Mouse (Mus musculus) cerebellum, adult 8-10 months (tissue): ENCODE data around the gene Chmp1a.
"Not testable (repeated sequence)": the region's sequence is repeated elsewhere in the genome, so short reads cannot be mapped to it uniquely, and the experiment has no call there.

Source experiments
- DNase-seq: peaks from one replicate; pipeline ENCODE4 v3.0.0; 2022

The Chmp1a gene

DNA sequence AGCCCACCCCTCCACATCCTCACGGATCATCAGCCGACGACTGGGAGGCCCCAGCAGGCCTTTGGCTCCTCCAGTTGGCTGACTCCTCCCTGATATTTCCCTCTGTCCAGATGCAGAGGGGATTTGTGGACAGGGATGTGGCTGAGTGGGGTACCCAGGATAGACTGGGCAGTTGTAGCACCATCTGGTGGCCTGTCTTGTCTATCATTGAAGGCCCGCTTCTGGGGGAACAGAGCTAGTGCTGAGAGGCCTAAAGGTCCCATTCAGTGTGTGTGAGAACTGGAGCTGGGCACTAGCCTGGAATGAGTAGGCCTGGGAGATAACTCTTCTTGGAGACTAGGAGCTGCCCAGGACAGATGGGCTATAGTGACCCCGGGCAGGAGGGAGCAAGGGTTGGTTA lies 19.2 kb upstream of the Chmp1a start:
- DNase-seq: no peak

DNA sequence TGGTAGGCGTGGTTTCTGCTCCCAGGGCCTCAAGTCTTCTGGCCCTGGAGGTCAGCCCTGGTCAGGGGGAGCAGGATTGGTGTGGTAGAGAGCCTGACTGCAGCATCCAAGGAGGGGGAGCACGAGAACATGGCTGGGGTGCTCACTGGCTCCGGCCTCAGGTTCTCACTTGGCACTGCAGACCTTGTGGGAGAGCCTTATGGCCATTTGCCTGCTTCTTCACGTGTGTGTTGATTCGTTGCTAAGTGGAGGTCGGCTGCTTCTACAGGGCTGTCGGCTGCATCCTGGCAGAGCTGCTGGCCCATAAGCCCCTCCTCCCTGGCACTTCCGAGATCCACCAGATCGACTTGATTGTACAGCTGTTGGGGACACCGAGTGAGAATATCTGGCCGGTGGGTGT lies 17.8 kb upstream of the Chmp1a start:
- not testable (repeated sequence) for DNase-seq

DNA sequence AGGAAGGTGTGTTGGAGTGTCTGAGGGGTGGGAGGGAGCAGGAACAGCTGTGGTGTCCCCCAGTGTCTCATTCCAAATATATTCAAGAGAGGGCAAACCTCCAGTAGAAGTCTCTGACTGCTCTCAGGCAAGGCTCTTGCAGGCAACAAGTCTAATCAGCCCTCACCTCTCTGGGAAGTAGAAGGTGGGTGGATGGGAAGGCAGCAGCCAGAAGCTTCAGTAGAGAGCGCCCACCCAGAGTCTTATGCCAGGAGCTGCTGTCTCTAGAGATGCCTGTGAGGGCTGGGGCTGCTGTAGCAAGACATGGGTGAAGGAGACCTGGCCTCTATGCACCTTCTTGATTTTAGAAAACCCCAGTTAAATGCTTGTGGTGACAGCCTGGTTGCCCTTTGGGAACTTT lies 15.9 kb upstream of the Chmp1a start:
- DNase-seq: no peak

DNA sequence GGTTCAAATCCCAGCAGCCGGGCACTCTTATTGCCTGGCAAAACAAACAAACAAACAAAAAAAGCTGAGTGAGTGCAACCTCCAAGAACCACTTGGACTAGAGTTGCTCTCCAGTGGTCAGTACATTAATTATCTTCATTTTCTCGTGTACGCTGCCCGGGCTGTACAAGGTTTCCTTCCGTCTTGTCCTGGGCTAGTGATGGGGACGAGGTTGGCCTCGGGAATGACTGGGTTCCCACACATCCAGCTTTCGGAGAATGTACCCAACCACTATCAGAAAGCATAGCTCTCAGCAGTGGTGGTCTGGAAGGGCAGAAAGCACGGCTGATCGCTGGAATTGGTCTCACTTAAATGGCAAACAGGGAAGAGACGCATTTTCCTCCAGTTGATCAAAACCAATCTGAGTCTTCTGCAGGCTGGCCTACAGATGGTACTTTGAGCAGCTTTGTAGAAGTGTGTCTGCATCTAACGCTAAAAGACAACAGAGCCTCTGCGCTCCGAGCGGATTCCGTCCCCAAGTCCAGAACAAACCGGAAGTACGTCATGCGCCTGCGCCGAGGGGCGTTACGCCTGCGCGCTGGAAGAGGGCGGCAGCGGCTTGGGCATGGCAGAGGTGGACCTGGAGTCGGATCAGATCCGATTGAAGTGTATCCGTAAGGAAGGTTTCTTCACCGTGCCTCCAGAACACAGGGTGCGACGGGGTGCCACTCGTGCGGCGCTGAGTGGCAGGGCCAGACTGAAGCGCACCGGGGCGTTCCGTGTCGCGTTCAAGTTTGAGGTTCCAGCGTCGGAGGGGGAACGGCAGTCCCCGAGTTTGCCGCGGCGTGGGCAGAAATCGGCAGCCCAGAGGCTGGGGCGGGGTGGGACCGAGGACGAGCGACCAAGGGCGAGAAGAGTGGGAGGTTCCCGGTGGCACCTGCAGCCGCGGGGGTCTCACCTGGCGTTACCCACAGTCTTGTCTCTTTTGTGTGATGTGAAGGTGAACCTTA lies 12.0 kb upstream of the Chmp1a start, which contains the start of gene Cdk10:
Gene Cdk10, plus strand, starts transcription at position 565 of the 989 bp plus-strand sequence.
- peak; percentile 90 for DNase-seq

DNA sequence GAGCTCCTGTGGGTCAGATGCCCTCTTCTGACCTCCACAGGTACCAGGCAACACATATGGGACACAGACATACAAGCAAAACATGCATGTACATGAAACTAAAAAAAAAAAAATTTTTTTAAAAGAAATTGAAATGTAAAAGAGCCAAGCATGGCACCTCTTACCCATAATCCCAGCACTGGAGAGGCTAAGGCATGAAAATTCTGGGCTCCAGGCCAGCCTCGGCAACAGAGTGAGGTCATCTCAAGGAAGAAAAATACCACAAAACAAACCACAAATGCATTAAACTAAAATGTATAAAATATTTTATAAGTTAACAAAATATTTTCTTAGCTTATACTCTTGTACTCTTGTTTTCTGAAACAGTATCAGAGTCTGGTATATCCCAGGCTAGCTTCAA lies 8.4 kb upstream of the Chmp1a start:
- no peak for DNase-seq

DNA sequence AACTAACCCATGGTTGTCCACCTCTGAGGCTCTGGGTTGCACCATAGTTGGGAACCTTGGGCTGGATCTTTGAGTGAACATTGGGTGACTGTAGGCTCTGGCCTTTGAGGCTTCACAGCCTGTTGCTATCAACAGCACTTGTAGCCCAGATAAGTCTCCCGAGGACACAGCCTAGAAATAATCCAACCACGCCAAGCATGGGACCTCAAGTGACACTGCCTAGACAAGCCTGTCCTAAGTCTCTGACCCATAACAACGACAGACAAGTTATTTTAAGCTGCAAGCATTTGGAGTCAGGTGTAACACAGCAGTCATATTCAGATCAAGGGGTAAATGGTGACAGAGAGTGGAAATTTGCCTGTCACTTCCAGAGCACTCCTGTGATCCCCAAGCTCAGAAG lies 2.9 kb upstream of the Chmp1a start:
- DNase-seq: no peak

DNA sequence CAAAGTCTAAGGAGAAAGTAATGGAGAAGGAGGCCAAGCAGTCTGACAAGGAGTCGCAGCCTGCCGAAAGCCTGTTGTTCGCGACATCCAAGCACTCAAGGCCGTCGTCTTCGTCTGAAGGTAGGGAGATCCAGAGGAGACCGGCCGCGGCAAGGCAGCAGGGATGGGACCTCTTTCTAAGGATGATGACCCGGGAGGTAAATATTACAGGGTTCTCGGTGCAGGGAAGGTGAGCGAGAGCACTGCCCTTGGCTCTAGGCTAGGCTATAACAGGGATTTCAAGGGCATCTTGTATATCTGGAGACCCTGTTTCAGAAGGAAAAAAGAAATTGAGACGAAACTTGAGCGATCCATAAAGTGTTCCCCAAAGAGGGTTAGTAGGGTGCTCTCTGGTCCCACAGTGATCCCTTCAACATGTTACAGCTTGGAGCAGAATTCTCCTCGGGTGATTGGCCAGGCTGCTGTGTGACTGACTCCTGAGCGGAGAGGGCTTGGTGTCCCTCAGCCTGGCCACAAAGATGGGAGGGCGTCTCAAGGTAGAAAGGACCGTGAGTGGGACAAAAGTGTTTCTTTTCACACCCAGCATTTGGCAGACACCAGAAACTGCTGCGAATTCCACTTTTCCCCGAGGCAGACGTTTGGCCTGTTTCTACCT lies 682 bp upstream of the Chmp1a start:
- DNase-seq: no peak

DNA sequence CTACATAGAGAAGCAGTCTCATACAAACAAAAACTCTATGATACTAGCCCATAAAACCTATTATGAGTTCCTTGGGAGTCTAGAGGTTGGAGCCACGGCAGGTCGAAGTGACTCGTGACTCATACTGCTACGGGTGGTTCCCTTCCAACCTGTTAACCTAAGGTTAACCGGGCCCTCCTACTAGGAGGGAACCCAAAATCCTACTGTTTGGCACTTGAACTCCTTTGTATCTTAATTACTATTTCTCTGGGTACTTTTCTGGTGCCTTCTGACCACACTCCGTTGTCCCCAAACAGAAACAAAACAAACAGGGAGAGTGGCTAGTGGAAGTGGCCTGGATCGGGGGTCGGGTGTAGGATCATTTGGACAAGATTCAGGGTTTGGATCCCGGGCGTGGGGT lies 687 bp downstream of the Chmp1a start:
- no peak for DNase-seq

DNA sequence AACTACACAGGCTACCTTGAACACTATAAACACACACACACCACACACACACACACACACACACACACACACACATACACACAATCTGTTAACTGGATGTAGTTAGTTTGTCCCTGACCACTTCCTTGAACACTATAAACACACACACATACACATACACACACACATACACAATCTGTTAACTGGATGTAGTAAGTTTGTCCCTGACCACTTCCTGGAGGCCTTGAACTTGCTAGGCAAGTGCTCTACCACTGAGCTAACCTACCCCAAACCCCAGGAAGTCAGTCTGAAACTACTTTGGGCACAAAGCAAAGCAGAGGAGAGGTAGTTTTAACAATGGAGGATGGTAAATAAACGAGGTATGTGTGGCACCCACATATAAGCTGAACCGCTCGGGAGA lies 9.0 kb downstream of the Chmp1a start:
- no peak for DNase-seq

DNA sequence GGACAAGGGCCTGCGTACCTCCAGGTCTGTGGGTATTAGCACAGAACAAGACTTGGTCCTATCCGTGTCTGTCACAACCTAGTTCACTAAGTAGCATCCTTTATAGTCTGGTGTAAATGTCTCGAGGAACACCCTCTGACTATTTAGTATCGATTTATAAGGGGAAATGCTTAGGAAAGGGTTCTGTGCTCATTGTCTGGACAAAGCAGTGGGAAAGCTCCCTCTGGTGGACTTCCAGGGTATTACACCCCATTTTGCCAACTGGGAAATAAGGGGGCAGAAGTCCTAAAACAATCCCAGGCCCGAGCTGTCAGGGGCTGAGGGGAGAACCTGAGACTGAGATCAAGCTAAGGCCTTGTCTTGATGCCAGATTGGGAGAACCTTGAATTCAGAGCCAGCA lies 10.3 kb downstream of the Chmp1a start:
- peak; percentile 68 for DNase-seq

DNA sequence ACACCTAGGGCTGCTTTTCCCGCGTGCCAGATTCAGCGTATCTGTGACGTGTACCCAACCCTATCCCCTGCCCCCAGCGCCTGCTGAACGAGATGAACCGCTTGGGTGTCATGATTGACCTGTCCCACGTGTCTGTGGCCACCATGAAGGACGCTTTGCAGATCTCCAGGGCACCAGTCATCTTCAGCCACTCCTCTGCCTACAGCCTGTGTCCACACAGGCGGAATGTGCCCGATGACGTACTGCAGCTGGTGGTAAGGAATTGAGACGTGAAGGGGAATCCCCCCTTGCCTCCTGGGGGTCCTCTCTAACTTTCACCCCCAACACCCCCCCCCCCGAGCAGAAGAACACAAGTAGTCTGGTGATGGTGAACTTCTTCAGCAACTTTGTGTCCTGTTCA lies 12.7 kb downstream of the Chmp1a start:
- no peak for DNase-seq

DNA sequence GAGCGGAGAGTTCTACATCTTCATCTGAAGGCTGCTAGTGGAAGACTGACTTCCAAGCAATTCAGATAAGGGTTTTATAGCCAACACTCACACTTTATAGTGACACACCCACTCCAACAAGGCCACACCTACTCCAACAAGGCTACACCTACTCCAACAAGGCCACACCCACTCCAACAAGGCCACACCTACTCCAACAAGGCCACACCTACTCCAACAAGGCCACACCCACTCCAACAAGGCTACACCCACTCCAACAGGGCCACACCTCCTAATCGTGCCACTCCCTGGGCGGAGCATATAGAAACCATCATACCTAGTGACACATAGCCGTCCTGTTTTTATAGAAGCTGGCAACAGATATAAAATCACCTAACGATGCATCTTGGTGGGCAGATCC lies 15.5 kb downstream of the Chmp1a start:
- DNase-seq: not testable (repeated sequence)

DNA sequence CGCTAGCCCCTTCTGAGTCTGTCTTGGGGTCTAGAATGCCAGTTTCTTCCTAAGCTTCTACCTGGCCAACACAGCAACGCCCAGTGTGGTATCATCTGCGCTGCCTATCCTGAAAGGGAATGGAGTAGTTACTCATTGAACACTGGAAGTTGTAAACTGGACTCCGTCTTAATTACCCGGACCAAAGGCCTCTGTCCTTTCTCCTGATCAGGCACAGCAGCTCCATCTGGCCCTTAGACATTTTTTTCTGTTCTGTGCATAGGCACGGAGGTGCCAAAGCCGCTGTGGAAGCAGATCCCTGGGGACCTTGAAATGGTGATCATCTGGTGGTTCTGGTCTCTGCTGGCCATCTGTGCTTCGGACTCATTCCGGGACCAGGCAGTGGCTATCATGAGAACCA lies 18.8 kb downstream of the Chmp1a start:
- no peak for DNase-seq

DNA sequence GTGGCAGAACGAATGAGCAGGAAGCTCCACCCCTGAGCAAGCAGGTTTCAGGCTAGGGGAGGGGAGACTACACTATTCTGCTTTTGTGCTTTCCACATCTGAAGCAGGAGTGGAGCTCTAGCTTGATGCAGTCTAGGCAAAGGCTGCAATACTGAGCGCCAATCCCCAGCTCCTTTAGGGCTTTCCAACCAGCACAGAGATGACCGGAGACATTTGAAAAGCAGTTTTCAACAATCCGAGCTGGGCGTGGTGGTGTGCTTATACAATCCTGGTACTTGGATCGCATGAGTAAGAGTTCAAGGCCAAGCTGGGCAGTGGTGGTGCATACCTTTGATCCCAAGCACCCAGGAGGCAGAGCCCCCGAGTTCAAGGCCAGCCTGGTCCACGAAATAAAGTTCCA lies 20.7 kb downstream of the Chmp1a start:
- DNase-seq: no peak

DNA sequence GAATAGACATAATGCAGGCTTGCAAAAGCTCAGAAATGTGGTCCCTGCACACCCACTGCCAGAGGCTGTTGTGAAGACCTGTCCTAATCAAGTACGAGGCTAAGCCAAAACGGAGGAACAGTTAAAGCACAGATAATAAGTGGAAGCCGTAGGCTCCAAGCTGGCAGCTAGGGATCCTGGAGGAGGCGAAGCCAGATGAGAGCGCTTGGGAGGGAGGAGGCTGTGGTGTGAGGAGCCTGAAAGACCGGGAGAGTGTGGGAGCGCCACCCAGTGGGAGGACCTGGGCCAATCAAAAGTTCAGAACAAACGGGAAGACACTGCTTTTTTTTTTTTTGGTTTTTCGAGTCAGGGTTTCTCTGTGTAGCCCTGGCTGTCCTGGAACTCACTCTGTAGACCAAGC lies 21.9 kb downstream of the Chmp1a start:
- DNase-seq: peak; percentile 37

DNA sequence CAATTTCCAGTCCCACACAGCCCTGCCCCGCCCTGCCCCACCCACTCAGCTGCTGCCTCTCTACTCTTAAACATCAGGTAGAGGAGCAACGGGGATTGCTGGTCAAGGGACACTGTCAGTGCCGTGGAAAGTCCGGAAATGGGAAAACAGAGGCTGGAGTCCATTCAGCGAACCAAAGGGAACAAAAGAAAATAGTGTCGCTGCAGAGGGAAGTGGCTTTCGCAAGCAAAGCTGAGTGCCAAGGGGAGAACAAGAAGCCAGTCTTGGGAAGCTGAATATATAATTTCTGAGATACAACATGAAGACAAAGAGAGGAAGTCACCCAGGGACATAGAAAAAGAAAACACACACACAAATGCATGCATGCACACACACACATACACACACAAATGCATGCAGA lies 23.7 kb downstream of the Chmp1a start:
- no peak for DNase-seq

DNA sequence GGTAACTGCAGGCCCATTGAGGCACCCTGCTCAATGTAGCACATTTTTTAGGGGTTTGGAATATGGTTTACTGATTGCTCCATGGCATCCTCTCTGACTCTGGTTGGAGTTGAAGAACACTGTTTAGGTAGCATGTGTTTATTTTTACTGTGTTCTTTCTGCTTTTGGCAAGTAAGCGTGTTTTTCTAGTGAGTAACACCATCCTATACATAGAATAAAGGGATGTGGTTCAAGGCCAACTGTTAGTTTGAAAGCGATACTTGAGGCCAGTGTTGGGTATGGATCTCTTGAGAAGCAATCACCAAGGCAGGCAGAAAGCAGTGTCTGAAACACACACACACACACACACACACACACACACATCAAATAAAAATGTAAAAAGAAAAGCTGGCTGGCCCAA lies 24.6 kb downstream of the Chmp1a start:
- no peak for DNase-seq

DNA sequence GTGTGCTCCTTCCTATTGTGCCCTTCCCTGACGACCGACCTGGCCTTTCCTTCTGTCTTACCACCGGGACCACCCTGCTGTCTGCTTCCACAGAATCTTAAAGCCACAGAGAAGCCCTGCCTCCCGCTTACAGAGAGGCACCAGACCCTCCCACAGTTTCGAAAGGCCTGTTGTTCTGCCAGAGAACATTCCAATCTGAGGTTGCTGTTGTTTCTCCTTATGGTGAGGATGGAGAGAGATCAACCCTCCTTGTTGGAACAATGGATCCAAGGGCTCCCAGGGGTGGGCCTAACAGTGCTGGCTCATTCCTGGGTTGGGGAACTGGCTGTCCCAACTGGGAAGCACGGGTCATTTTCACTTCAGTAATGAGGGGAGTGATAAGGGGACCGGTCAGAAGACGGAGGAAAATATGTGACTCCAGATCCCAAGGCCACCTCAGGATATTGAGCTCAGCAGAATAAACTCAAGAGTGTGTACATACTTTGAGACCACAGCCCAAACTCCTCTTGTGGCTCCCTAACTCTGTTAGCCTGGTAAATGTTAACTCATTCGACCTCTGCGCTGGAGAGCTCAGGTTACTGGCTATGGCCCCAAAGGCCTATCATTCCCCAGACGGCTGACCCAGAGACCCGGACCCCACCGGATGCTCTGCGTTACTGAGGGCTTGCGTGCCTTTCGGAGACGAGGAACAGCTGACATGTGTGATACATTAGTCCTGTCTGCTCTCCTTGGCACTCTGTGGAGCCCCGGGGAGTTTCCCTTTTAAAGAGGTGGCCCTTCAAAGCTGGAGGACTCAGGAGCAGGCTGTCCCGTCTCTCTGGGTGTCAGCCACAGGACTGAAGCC lies 26.8 kb downstream of the Chmp1a start, which contains the start of gene Dpep1:
Gene Dpep1, plus strand, starts transcription at position 677 of the 844 bp plus-strand sequence.
- DNase-seq: no peak

DNA sequence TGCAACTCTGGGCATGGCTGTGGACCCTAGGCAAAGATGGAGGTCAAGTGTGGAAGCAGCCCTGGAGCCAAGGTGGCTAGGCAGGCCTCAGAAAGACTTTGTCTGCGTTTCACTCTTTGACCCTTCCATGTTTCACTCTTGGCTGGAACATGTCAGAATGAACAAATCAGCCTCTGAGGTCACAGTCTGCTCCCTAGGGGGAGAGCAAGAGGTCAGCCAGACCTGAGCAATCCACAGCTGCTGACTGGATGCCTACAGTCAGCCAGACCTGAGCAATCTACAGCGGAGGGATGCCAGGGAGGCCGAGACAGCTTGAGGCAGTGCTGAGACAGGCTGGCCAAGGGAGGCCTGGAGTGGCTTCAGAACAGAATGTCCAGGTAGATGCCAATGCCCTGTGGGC lies 31.2 kb downstream of the Chmp1a start:
- no peak for DNase-seq

DNA sequence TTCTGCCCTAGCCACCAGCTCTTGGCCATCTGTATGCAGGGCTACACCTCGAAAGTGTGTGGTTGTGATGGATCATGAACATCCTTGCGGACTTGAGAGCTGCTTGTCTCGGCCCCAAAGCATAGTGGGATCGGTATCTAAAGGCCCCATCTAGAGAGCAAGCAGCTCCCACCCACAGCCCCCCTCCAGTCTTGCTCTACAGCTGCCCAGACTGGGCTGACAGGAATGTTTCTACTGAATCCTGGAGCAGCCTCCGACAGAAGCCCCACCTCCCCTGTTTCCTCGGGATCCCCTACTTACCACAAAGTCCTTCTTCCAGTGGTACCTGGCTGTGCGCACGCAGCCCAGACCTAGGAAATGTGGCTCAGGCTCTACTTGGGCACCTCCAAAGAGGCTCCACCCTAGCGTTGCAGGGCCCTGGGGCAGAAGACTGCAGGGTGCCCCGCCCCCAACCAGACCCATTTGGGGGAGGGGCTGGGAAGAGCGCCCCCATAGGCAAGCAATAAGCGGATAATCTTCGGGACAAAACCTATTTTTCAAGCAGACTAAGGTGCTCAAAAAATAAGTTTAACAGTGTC lies 54.6 kb downstream of the Chmp1a start, which contains the start of gene Sult5a1:
Gene Sult5a1, minus strand, starts transcription at position 428 of the 578 bp plus-strand sequence.
- no peak for DNase-seq

DNA sequence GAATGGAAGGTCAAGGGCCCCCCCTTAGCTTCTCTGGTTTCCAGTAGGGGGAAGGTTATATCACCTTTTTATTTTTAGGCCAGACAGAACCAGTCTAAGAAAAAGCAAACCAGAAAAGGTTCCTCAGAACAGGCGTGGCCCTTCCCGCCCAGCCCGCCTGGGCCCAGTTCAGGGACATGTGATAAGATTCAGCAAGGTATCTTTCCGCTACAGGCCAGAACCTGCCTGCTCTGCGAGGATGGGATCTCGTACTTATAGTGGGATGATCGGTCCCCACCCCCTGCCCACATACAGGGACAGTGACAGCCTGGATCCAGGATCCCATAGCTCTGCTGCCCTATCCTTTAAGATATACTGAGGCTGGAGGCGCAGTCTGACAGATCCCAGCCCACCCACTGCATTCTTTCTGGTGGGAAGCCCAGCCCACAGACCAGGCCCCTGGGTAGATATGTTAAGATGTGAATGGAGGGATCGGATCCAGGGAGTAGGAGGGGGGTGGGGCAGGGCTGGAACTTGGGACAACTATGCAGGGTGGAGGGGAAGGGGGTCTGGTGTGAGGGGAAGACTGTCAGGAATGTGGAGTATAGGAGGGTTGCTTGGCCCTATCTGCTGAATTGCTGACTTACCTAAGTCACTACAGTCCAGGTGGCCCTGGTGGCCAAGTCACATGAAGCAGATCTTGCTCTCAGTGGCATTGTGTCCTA lies 56.3 kb downstream of the Chmp1a start:
- DNase-seq: no peak

DNA sequence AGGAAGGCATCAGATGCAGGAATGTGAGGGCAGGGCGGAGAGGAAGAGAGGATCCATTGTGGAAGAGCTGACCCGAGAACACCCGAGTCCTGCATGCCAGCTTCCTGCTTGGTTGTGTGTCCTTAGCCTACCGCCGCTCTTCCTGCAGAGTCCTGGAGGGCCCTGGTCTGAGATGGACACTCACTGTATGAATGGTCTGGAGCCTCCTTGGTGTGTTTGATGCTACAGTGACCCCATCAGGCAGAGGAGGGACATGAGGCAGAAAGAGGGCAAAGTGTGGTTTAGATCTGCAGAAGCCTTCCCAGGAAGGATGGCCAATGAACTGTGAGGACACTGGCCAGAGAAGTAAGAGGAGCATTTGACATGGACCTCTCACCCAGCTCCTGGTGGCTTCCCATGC lies 57.4 kb downstream of the Chmp1a start:
- peak; percentile 17 for DNase-seq
